Mouse (Mus musculus) CH12.LX (cell line): ENCODE results near the gene Chrne. TPM values are rescaled to one million over a fixed set of nuclear protein-coding genes. Genes with fewer than 3 reads are reported as not detected.

Source experiments
- DNase-seq: peaks from one replicate; pipeline ENCODE4 v3.0.0-alpha.2; 2013; ENCODE audit errors: extremely low read depth
- H3K27ac ChIP-seq: 2 replicates; pipeline ENCODE4 v1.5.1; 2012; ENCODE audit warnings: low read depth, mild to moderate bottlenecking, control low read depth, moderate library complexity; ENCODE audit not compliant: insufficient read depth
- H3K27me3 ChIP-seq: replicated peaks from 2 replicates; pipeline ENCODE3; 2012; ENCODE audit warnings: inconsistent platforms
- H3K36me3 ChIP-seq, 2 experiments: replicated peaks in 1 of 2; 2 replicates each; pipeline versions ENCODE3 to v1.6.1; 2012; ENCODE audit warnings: inconsistent platforms in 1 of 2, low read length in 1 of 2, mild to moderate bottlenecking in 1 of 2, mixed read lengths in 1 of 2, moderate library complexity in 1 of 2; ENCODE audit not compliant: control insufficient read depth in 1 of 2, insufficient read depth in 1 of 2
- H3K4me1 ChIP-seq, 2 experiments: 2 replicates each; pipeline ENCODE4 v1.6.1; 2012; ENCODE audit warnings: inconsistent platforms in 1 of 2, moderate library complexity in 1 of 2; ENCODE audit not compliant: insufficient read depth in 2 of 2, control insufficient read depth in 1 of 2
- H3K4me2 ChIP-seq: 2 replicates; pipeline ENCODE4 v1.6.1; 2012; ENCODE audit warnings: low read depth, mild to moderate bottlenecking, control low read depth; ENCODE audit not compliant: poor library complexity, insufficient read depth, severe bottlenecking
- H3K4me3 ChIP-seq, 3 experiments: fragments of 150-350 bp in 1 of 3; sonication (generic) in 1 of 3; replicated peaks in 1 of 3; 2 replicates each; pipeline versions ENCODE3 to v1.5.1; 2011 to 2012; ENCODE audit warnings: low read depth in 2 of 3, low read length in 2 of 3, mild to moderate bottlenecking in 2 of 3, moderate library complexity in 2 of 3, control low read depth in 1 of 3, improper control_type of control experiment in 1 of 3, inconsistent platforms in 1 of 3, mixed read lengths in 1 of 3; ENCODE audit not compliant: poor library complexity in 1 of 3
- H3K79me2 ChIP-seq: replicated peaks from 2 replicates; pipeline ENCODE4 v1.6.1; 2012; ENCODE audit warnings: mild to moderate bottlenecking, moderate library complexity; ENCODE audit not compliant: control insufficient read depth, poor library complexity, insufficient read depth, severe bottlenecking; ENCODE audit errors: extremely low read depth
- H3K9ac ChIP-seq: 2 replicates; pipeline ENCODE4 v1.6.1; 2012; ENCODE audit warnings: low read depth, mild to moderate bottlenecking, control low read depth, moderate library complexity; ENCODE audit not compliant: insufficient read depth
- H3K9me3 ChIP-seq: replicated peaks from 2 replicates; pipeline ENCODE3; 2012; ENCODE audit warnings: low read length, inconsistent platforms, mixed read lengths
- CHD2 ChIP-seq: IDR thresholded peaks from 2 replicates; pipeline ENCODE4 v1.6.1; 2011; ENCODE audit warnings: low read length, improper control_type of control experiment
- ELF1 ChIP-seq: IDR thresholded peaks from 2 replicates; pipeline ENCODE4 v1.6.1; 2014; ENCODE audit warnings: low read depth, mild to moderate bottlenecking, inconsistent platforms, low read length, improper control_type of control experiment
- EP300 ChIP-seq: IDR thresholded peaks from 2 replicates; pipeline ENCODE4 v1.6.1; 2011; ENCODE audit warnings: low read length, improper control_type of control experiment
- HCFC1 ChIP-seq: IDR thresholded peaks from 2 replicates; pipeline ENCODE4 v1.6.1; 2012; ENCODE audit warnings: low read depth, mild to moderate bottlenecking, inconsistent platforms, low read length, improper control_type of control experiment
- IRF4 ChIP-seq: IDR thresholded peaks from 2 replicates; pipeline ENCODE4 v1.6.1; 2014; ENCODE audit warnings: low read depth, mild to moderate bottlenecking, inconsistent platforms, low read length, improper control_type of control experiment
- MAFK ChIP-seq: IDR thresholded peaks from 2 replicates; pipeline ENCODE4 v1.6.1; 2011; ENCODE audit warnings: low read length, improper control_type of control experiment; ENCODE audit not compliant: insufficient replicate concordance
- MAX ChIP-seq: IDR thresholded peaks from 2 replicates; pipeline ENCODE4 v1.6.1; 2011; ENCODE audit warnings: low read length, improper control_type of control experiment
- MEF2A ChIP-seq: IDR thresholded peaks from 2 replicates; pipeline ENCODE4 v1.6.1; 2014; ENCODE audit warnings: low read depth, mild to moderate bottlenecking, inconsistent platforms, low read length, improper control_type of control experiment, borderline replicate concordance
- MXI1 ChIP-seq: IDR thresholded peaks from 2 replicates; pipeline ENCODE4 v1.6.1; 2011; ENCODE audit warnings: mild to moderate bottlenecking, low read depth, low read length, improper control_type of control experiment
- MYC ChIP-seq: IDR thresholded peaks from 2 replicates; pipeline ENCODE4 v1.6.1; 2011; ENCODE audit warnings: low read depth, mild to moderate bottlenecking, improper control_type of control experiment, low read length
- POLR2AphosphoS2 ChIP-seq: IDR thresholded peaks from 2 replicates; pipeline ENCODE4 v1.6.1; 2011; ENCODE audit warnings: low read depth, low read length, improper control_type of control experiment
- RAD21 ChIP-seq: IDR thresholded peaks from 2 replicates; pipeline ENCODE4 v1.6.1; 2011; ENCODE audit warnings: low read depth, mild to moderate bottlenecking, low read length, improper control_type of control experiment, moderate library complexity
- RCOR1 ChIP-seq: conservative IDR thresholded peaks from 2 replicates; pipeline ENCODE4 v1.6.1; 2012; ENCODE audit warnings: low read depth, mild to moderate bottlenecking, inconsistent platforms, low read length, improper control_type of control experiment
- SIN3A ChIP-seq: IDR thresholded peaks from 2 replicates; pipeline ENCODE4 v1.6.1; 2012; ENCODE audit warnings: low read length, improper control_type of control experiment, inconsistent platforms
- TBP ChIP-seq: conservative IDR thresholded peaks from 2 replicates; pipeline ENCODE4 v1.6.1; 2011; ENCODE audit warnings: low read depth, low read length, improper control_type of control experiment
- USF1 ChIP-seq: IDR thresholded peaks from 2 replicates; pipeline ENCODE4 v1.6.1; 2014; ENCODE audit warnings: low read depth, mild to moderate bottlenecking, inconsistent platforms, low read length, improper control_type of control experiment
- ZKSCAN1 ChIP-seq: IDR thresholded peaks from 2 replicates; pipeline ENCODE4 v1.6.1; 2012; ENCODE audit warnings: low read depth, inconsistent platforms, low read length, improper control_type of control experiment, borderline replicate concordance
- ZNF384 ChIP-seq: IDR thresholded peaks from 2 replicates; pipeline ENCODE4 v1.6.1; 2012; ENCODE audit warnings: low read depth, low read length, improper control_type of control experiment, inconsistent platforms
- dilution Hi-C: fragments of 300-500 bp; cut with MboI; formaldehyde crosslinking; loops from 2 replicates; pipeline ENCODE4 v1.14.3; 2020; ENCODE audit warnings: low sequenced_read_pairs; ENCODE audit not compliant: extremely low pct_unique_long_range_greater_than_20kb, extremely low pct_ligation_motif_present
- in situ Hi-C: fragments of 300-500 bp; cut with MboI; formaldehyde crosslinking; loops from 3 replicates; pipeline ENCODE4 v1.14.3; 2019; ENCODE audit warnings: low sequenced_read_pairs, low pct_ligation_motif_present, low pct_unique_long_range_greater_than_20kb, mixed read lengths
- polyA plus RNA-seq: library from polyadenylated mRNA; unstranded; fragments of >175 nt; gene quantifications from 2 replicates; pipeline ENCODE4 v1.2.1, GENCODE M21; 2012; ENCODE audit warnings: low read depth; ENCODE audit not compliant: insufficient read length
- total RNA-seq, 2 experiments: library from RNA; depleted of rRNA; stranded (reverse); fragments of 300-350 nt in 1 of 2; fragments of >200 nt in 1 of 2; gene quantifications; 2 replicates each; pipeline ENCODE4 v1.2.3; 2012 to 2014

Gene Chrne
- total and polyA plus RNA-seq, 3 experiments, result not detected

GRCm38 (mm10) chr11:70573872-70574271 is 45.1 kb downstream of the Chrne start:
- peaks cover 0 to 89% of the 10 kb centered on the region in 2 experiments; a peak in 3 of 4 replicates for H3K4me1 ChIP-seq
- no peak for DNase-seq
- dilution Hi-C loops, result no loop called here
- H3K36me3 ChIP-seq, result peaks cover 4 to 70% of the 10 kb centered on the region in 2 experiments
- in situ Hi-C loops, result no loop called here
- no peak overlapping the region for H3K4me3 ChIP-seq
- no peak overlapping the region for H3K4me2 ChIP-seq
- peaks cover 10% of the 10 kb centered on the region; the same call in 1 of the 2 replicates for H3K79me2 ChIP-seq
- H3K27me3 ChIP-seq, result no peaks in the 10 kb centered on the region
- TF ChIP-seq RAD21 (no peak), MYC (no peak), ZNF384 (no peak), TBP (no peak), MEF2A (no peak)
- no peak overlapping the region for H3K27ac ChIP-seq
- no peak overlapping the region for H3K9ac ChIP-seq
- H3K9me3 ChIP-seq, result no peaks in the 10 kb centered on the region

GRCm38 (mm10) chr11:70572348-70572902 is 46.6 kb downstream of the Chrne start:
- Histone ChIP-seq H3K9ac (no peak overlapping the region), H3K27ac (no peak overlapping the region), H3K4me2 (no peak overlapping the region), H3K27me3 (no peaks in the 10 kb centered on the region), H3K9me3 (no peaks in the 10 kb centered on the region), H3K79me2 (peaks cover 7% of the 10 kb centered on the region), H3K4me3 (no peak overlapping the region), H3K36me3 (peaks cover 7 to 75% of the 10 kb centered on the region in 2 experiments), H3K4me1 (peaks cover 0 to 87% of the 10 kb centered on the region in 2 experiments; a peak in 2 of 4 replicates)
- TF ChIP-seq TBP, result no peak
- TF ChIP-seq MAX, result no peak
- TF ChIP-seq IRF4, result no peak
- TF ChIP-seq HCFC1, result no peak
- TF ChIP-seq ELF1, result no peak
- no peak for TF ChIP-seq MXI1
- TF ChIP-seq USF1, result no peak
- no peak for TF ChIP-seq ZKSCAN1
- TF ChIP-seq MAFK, result no peak
- TF ChIP-seq RCOR1, result no peak
- no peak for TF ChIP-seq POLR2AphosphoS2
- no peak for TF ChIP-seq EP300
- TF ChIP-seq SIN3A, result no peak
- TF ChIP-seq CHD2, result no peak
- in situ Hi-C loops, result no loop called here
- no peak for DNase-seq
- dilution Hi-C loops, result no loop called here
